Mouse (Mus musculus): ENCODE results near the gene Man1c1. TPM values are rescaled to one million over a fixed set of nuclear protein-coding genes. Genes with fewer than 3 reads are reported as not detected.
A peak's percentile ranks its signal among the peaks of the same experiment; 100 is the strongest.

Man1c1 gene
- polyA plus RNA-seq, 1 experiment, result 4.6 TPM

- Histone ChIP-seq H3K27ac (ENCODE audit: insufficient read depth, low read depth, low read length) (no peak overlapping the region), H3K4me1 (ENCODE audit: control insufficient read depth, insufficient read depth, low read length) (no peaks in the 10 kb centered on the region), H3K4me3 (ENCODE audit: insufficient read depth, low read depth, low read length) (no peak overlapping the region), H3K36me3 (ENCODE audit: control insufficient read depth, insufficient read depth, low read length) (no peaks in the 10 kb centered on the region), H3K27me3 (replicated peaks; ENCODE audit: control insufficient read depth, insufficient read depth, low read length) (no peaks in the 10 kb centered on the region)
- TF ChIP-seq POLR2A (IDR thresholded peaks at IDR 0.05; ENCODE audit: low read depth, low read length), result no peak
- no peak for TF ChIP-seq CTCF (conservative IDR thresholded peaks at IDR 0.05; ENCODE audit: insufficient read depth, insufficient read length, low read depth, low read length)
- 76% methylated on average over 14 of the region's 14 CpGs for WGBS
- no peak for DNase-seq
Measured at GRCm38 (mm10) chr4:134570704-134571451, 133.2 kb downstream of the Man1c1 start.

GRCm38 (mm10) chr4:134569831-134570230, 134.3 kb downstream of the Man1c1 start:
- no peak overlapping the region for H3K27ac ChIP-seq (ENCODE audit: insufficient read depth, low read depth, low read length)
- H3K36me3 ChIP-seq (ENCODE audit: control insufficient read depth, insufficient read depth, low read length), result no peaks in the 10 kb centered on the region
- no peak for DNase-seq
- TF ChIP-seq CTCF (conservative IDR thresholded peaks at IDR 0.05; ENCODE audit: insufficient read depth, insufficient read length, low read depth, low read length) (no peak), POLR2A (IDR thresholded peaks at IDR 0.05; ENCODE audit: low read depth, low read length) (no peak)
- no peaks in the 10 kb centered on the region for H3K4me1 ChIP-seq (ENCODE audit: control insufficient read depth, insufficient read depth, low read length)
- H3K27me3 ChIP-seq (replicated peaks; ENCODE audit: control insufficient read depth, insufficient read depth, low read length), result no peaks in the 10 kb centered on the region
- H3K4me3 ChIP-seq (ENCODE audit: insufficient read depth, low read depth, low read length), result no peak overlapping the region
- WGBS, result 88% methylated on average over 8 of the region's 8 CpGs

GRCm38 (mm10) chr4:134569205-134569604, 134.9 kb downstream of the Man1c1 start:
- Histone ChIP-seq H3K4me3 (ENCODE audit: insufficient read depth, low read depth, low read length) (no peak overlapping the region), H3K27me3 (replicated peaks; ENCODE audit: control insufficient read depth, insufficient read depth, low read length) (no peaks in the 10 kb centered on the region), H3K4me1 (ENCODE audit: control insufficient read depth, insufficient read depth, low read length) (no peaks in the 10 kb centered on the region), H3K27ac (ENCODE audit: insufficient read depth, low read depth, low read length) (no peak overlapping the region), H3K36me3 (ENCODE audit: control insufficient read depth, insufficient read depth, low read length) (no peaks in the 10 kb centered on the region)
- 70% methylated on average over 6 of the region's 6 CpGs for WGBS
- TF ChIP-seq CTCF (conservative IDR thresholded peaks at IDR 0.05; ENCODE audit: insufficient read depth, insufficient read length, low read depth, low read length) (peak; percentile 37; the same call in 1 of the 2 replicates), POLR2A (IDR thresholded peaks at IDR 0.05; ENCODE audit: low read depth, low read length) (no peak)
- no peak for DNase-seq

- Histone ChIP-seq H3K27me3 (replicated peaks; ENCODE audit: control insufficient read depth, insufficient read depth, low read length) (no peaks in the 10 kb centered on the region), H3K4me3 (ENCODE audit: insufficient read depth, low read depth, low read length) (no peak overlapping the region), H3K36me3 (ENCODE audit: control insufficient read depth, insufficient read depth, low read length) (no peaks in the 10 kb centered on the region), H3K4me1 (ENCODE audit: control insufficient read depth, insufficient read depth, low read length) (no peaks in the 10 kb centered on the region), H3K27ac (ENCODE audit: insufficient read depth, low read depth, low read length) (no peak overlapping the region)
- TF ChIP-seq CTCF (conservative IDR thresholded peaks at IDR 0.05; ENCODE audit: insufficient read depth, insufficient read length, low read depth, low read length) (no peak), POLR2A (IDR thresholded peaks at IDR 0.05; ENCODE audit: low read depth, low read length) (no peak)
- no peak for DNase-seq
- 56% methylated on average over 19 of the region's 19 CpGs for WGBS
Measured at GRCm38 (mm10) chr4:134567377-134568226, 136.5 kb downstream of the Man1c1 start.

GRCm38 (mm10) chr4:134564093-134564492, 140.0 kb downstream of the Man1c1 start:
- no peaks in the 10 kb centered on the region for H3K27me3 ChIP-seq (replicated peaks; ENCODE audit: control insufficient read depth, insufficient read depth, low read length)
- H3K27ac ChIP-seq (ENCODE audit: insufficient read depth, low read depth, low read length), result no peak overlapping the region
- H3K4me3 ChIP-seq (ENCODE audit: insufficient read depth, low read depth, low read length), result no peak overlapping the region
- TF ChIP-seq POLR2A (IDR thresholded peaks at IDR 0.05; ENCODE audit: low read depth, low read length), result no peak
- TF ChIP-seq CTCF (conservative IDR thresholded peaks at IDR 0.05; ENCODE audit: insufficient read depth, insufficient read length, low read depth, low read length), result no peak
- H3K4me1 ChIP-seq (ENCODE audit: control insufficient read depth, insufficient read depth, low read length), result no peaks in the 10 kb centered on the region
- H3K36me3 ChIP-seq (ENCODE audit: control insufficient read depth, insufficient read depth, low read length), result no peaks in the 10 kb centered on the region
- WGBS, result 85% methylated on average over 6 of the region's 6 CpGs
- DNase-seq, result no peak

- Histone ChIP-seq H3K27me3 (replicated peaks; ENCODE audit: control insufficient read depth, insufficient read depth, low read length) (no peaks in the 10 kb centered on the region), H3K36me3 (ENCODE audit: control insufficient read depth, insufficient read depth, low read length) (no peaks in the 10 kb centered on the region), H3K4me3 (ENCODE audit: insufficient read depth, low read depth, low read length) (no peak overlapping the region), H3K27ac (ENCODE audit: insufficient read depth, low read depth, low read length) (no peak overlapping the region), H3K4me1 (ENCODE audit: control insufficient read depth, insufficient read depth, low read length) (no peaks in the 10 kb centered on the region)
- 94% methylated on average over 16 of the region's 16 CpGs for WGBS
- TF ChIP-seq CTCF (conservative IDR thresholded peaks at IDR 0.05; ENCODE audit: insufficient read depth, insufficient read length, low read depth, low read length), result no peak
- TF ChIP-seq POLR2A (IDR thresholded peaks at IDR 0.05; ENCODE audit: low read depth, low read length), result no peak
- no peak for DNase-seq
Measured at GRCm38 (mm10) chr4:134563624-134564023, 140.5 kb downstream of the Man1c1 start.

- no peak for DNase-seq
Measured at GRCm38 (mm10) chr4:134562014-134562413, 142.1 kb downstream of the Man1c1 start.

More at GRCm38 (mm10) chr4:134562014-134562413, 142.1 kb downstream of the Man1c1 start:
- Histone ChIP-seq H3K36me3 (ENCODE audit: control insufficient read depth, insufficient read depth, low read length) (no peaks in the 10 kb centered on the region), H3K27ac (ENCODE audit: insufficient read depth, low read depth, low read length) (no peak overlapping the region), H3K4me3 (ENCODE audit: insufficient read depth, low read depth, low read length) (no peak overlapping the region), H3K4me1 (ENCODE audit: control insufficient read depth, insufficient read depth, low read length) (no peaks in the 10 kb centered on the region), H3K27me3 (replicated peaks; ENCODE audit: control insufficient read depth, insufficient read depth, low read length) (no peaks in the 10 kb centered on the region)
- TF ChIP-seq CTCF (conservative IDR thresholded peaks at IDR 0.05; ENCODE audit: insufficient read depth, insufficient read length, low read depth, low read length) (no peak), POLR2A (IDR thresholded peaks at IDR 0.05; ENCODE audit: low read depth, low read length) (no peak)
- 94% methylated on average over 2 of the region's 2 CpGs for WGBS

Measured in kidney, adult 2 months (tissue).